Mouse (Mus musculus): ENCODE data around the gene Ankrd34c.

DNA sequence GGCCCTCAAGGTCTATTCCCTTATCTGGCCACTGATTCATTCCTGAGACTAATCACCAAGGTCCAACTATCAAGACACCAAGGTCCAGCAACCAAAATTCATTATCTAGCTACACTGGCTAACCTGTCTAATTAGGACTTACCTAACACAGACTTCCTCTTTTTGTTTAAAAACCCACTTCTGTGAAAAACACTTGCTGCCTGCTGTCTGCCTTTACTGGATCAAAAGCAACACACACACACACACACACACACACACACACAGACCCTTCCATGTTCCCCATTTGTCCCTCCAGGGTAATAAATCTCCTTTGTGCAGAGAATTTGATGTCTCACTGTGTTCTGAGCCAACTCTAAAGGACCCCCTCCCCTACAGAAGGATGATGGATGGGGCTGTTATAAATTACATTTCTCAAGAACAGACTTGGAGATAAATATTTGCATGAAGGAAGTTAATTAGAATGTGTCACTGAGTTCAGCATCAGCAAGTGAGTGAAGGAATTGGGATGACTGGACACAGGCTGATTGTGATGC, 43.2 kb upstream of the Ankrd34c start:
- no peak for TF ChIP-seq CTCF (IDR thresholded peaks at IDR 0.05; ENCODE audit: low read depth)
- TF ChIP-seq EP300 (IDR thresholded peaks at IDR 0.05; ENCODE audit: low read depth) = no peak
